Mouse (Mus musculus) gastrocnemius, adult 8-10 months (tissue): ENCODE measurements at regions not wholly inside any gene's neighbourhood (a gene's known extent, or its start where the extent isn't known, plus 50 kb on each side); places are given as distances from the start of the nearest gene placed in this dataset.

Experiments used
- DNase-seq, 2 experiments: peaks; one replicate each; pipeline ENCODE4 v3.0.0; 2022; ENCODE audit warnings: low spot score in 2 of 2

- DNase-seq = no peak
Measured at GRCm38 (mm10) chr2:21267149-21267761, 61.7 kb downstream of the Thnsl1 start.

GRCm38 (mm10) chr2:21269989-21270846 lies 64.7 kb downstream of the Thnsl1 start:
- DNase-seq = no peak

- DNase-seq = no peak
Measured at GRCm38 (mm10) chr2:21273416-21273815, 67.9 kb downstream of the Thnsl1 start.

GRCm38 (mm10) chr2:21275315-21275714 lies 69.8 kb downstream of the Thnsl1 start:
- no peak for DNase-seq

GRCm38 (mm10) chr2:21280794-21281420 lies 75.4 kb downstream of the Thnsl1 start:
- DNase-seq = peak; percentile 29 to 38

GRCm38 (mm10) chr2:21282505-21283200 lies 77.1 kb downstream of the Thnsl1 start:
- DNase-seq = no peak

GRCm38 (mm10) chr2:21284881-21285280 lies 79.4 kb downstream of the Thnsl1 start:
- DNase-seq = no peak

- DNase-seq = no peak
Measured at GRCm38 (mm10) chr2:21287786-21288185, 79.6 kb upstream of the Gpr158 start.

- DNase-seq = no peak
Measured at GRCm38 (mm10) chr2:21292669-21293151, 74.6 kb upstream of the Gpr158 start.

- no peak for DNase-seq
Measured at GRCm38 (mm10) chr2:21294002-21294401, 73.3 kb upstream of the Gpr158 start.

GRCm38 (mm10) chr2:21299681-21300080 lies 67.7 kb upstream of the Gpr158 start:
- no peak for DNase-seq
